Mouse (Mus musculus) adrenal gland, adult 18-20 months (tissue): Measurements from ENCODE around the gene Klc2. TPM values are rescaled to one million over a fixed set of nuclear protein-coding genes. Genes with fewer than 3 reads are reported as not detected.

ENCODE experiments used
- DNase-seq, 2 experiments: peaks; one replicate each; pipeline ENCODE4 v3.0.0; 2021 to 2022; ENCODE audit warnings: low spot score in 2 of 2
- total RNA-seq, 2 experiments: library from RNA; stranded (reverse); gene quantifications; 1 replicate in 1 of 2; 2 replicates in 1 of 2; pipeline ENCODE4 v1.2.3; 2021

Gene Klc2
- total RNA-seq, 2 experiments from 2014 or later = 49.2 to 49.8 TPM

DNA sequence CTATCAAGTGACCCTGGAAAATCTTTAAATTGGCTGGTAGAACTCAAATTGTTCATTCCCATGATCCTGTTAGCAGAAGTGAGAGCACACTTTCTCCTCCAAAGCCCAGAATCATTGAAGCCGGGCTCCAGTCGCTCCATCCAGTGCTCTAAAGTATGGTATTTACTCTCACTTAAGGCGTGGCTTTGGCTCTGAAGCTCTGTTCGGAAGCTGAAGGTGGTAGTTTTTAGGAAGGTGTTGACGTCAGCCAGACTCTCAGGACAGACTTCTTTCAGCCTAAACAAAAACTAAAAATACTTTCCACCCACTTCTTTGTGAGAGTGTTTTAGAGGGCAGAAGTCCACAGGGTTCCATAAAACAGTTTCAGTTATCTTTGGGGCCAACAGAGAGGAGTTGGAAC lies 44.8 kb downstream of the Klc2 start:
- DNase-seq = no peak

DNA sequence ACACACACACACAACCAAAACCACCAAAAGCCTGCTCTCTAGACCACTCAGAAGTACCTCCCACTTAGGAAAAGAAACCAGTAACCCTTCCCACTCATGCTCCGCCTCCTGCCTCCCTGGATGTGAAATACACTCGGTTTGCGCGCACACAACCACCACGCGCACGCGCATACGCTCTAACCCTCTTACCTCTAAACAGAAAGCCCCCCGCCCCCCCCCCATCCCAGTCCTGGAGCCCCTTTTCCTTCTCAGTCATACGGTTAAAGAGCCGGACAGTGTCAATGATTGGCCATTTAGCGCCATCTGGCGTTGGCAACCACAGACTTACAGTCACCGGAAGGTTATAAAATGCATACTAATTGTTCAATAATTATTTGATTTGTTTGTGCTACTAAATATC lies 45.3 kb downstream of the Klc2 start:
- peak; percentile 42 to 69 for DNase-seq

DNA sequence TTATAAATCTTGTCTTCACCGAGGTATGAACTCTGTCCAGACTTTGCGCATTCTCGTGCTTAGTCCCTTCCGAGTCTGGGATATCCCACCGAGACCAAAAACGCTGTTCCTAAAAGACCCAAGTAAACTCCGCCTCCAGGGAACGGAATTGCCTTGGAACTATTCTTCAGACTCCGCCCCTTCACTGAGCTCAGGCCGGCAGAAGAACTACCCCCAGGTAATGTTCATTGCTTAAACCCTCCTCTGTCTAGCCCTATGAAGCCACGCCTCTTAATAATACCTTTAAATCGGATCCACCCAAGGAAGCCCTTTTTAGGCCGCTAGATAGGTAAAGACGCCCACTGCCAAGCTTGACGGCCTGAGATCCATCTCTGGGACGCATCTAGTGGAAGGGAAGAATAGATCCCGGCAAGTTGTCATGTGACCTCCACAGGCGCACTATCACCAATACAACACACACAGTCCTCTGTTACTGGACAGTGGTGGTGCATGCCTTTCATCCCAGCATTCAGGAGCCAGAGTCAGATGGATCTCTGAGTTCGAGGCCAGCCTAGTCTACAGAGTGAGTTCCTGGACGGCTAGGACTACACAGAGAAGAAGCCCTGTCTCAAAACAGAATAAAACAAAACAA lies 45.9 kb downstream of the Klc2 start:
- DNase-seq = no peak

GRCm38 (mm10) chr19:5071545-5072369 lies 46.6 kb downstream of the Klc2 start:
- peak; percentile 72 to 75 for DNase-seq

- no peak for DNase-seq
Observed at GRCm38 (mm10) chr19:5071077-5071476, 47.3 kb downstream of the Klc2 start.

DNA sequence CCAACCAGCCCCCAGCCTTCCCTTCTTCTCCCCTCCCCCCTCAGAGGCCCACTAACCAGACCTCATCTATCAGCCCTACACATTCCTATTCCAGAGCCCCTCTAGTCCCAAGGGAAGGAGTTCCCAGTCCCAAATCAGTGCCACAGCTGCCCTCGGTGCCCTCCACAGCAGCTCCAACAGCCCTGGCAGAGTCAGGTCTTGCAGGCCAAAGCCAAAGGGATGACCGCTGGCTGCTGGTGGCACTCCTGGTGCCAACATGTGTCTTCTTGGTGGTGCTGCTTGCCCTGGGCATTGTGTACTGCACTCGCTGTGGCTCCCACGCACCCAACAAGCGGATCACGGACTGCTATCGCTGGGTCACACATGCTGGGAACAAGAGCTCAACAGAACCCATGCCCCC lies 48.4 kb downstream of the Klc2 start:
- DNase-seq = no peak

GRCm38 (mm10) chr19:5069486-5069885 lies 48.9 kb downstream of the Klc2 start:
- no peak for DNase-seq

GRCm38 (mm10) chr19:5068570-5069234 lies 49.7 kb downstream of the Klc2 start:
- no peak for DNase-seq

DNA sequence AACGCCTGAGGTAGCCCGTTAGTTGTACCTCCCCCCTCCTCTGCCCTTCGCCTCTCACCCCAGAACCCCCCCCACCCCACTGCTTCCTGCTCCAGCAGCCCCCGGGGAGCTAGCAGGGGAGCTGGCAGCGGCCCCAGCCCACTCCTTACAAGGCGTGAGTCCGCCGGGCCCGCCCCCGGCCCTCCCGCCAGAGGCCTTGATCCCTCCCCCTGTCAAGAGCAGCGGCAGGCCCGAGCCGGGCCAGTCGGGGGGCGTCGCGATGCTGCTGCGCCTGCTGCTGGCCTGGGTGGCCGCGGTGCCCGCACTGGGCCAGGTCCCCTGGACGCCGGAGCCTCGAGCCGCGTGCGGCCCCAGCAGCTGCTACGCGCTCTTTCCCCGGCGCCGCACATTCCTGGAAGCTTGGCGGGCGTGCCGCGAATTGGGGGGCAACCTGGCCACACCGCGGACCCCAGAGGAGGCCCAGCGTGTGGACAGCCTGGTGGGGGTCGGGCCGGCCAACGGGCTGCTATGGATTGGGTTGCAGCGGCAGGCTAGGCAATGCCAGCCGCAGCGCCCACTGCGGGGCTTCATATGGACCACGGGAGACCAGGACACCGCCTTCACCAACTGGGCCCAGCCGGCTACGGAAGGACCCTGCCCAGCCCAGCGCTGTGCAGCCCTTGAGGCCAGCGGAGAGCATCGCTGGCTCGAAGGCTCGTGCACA lies 50.3 kb downstream of the Klc2 start, which contains the start of gene Cd248:
Cd248 (plus strand) TSS at position 212 of the 703 bp plus-strand sequence.
- peak; percentile 28 to 56 for DNase-seq

GRCm38 (mm10) chr19:5067040-5067799 lies 51.1 kb downstream of the Klc2 start:
- no peak for DNase-seq

DNA sequence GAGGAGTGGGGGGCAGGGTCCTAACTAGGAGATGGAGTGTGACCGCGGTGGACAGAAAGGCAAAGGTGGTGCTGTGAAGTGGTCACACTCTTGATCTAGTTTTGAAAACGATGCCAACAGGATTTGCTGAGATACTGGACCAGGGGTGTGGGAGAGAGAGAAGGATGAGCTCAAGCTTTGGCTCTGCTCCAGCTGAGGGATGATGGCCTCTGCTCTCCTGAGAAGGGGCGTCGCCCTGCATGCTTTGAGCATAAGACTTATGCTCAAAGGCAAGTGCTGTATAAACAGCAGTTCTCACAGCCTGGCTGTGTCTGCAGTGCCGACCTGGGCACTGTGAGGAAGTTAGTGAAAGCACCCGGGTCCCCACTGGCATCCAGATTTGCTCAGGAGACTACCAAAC lies 53.3 kb downstream of the Klc2 start:
- no peak for DNase-seq

- no peak for DNase-seq
Observed at GRCm38 (mm10) chr19:5062446-5062845, 55.9 kb downstream of the Klc2 start.

- no peak for DNase-seq
Observed at GRCm38 (mm10) chr19:5062041-5062440, 56.3 kb downstream of the Klc2 start.

DNA sequence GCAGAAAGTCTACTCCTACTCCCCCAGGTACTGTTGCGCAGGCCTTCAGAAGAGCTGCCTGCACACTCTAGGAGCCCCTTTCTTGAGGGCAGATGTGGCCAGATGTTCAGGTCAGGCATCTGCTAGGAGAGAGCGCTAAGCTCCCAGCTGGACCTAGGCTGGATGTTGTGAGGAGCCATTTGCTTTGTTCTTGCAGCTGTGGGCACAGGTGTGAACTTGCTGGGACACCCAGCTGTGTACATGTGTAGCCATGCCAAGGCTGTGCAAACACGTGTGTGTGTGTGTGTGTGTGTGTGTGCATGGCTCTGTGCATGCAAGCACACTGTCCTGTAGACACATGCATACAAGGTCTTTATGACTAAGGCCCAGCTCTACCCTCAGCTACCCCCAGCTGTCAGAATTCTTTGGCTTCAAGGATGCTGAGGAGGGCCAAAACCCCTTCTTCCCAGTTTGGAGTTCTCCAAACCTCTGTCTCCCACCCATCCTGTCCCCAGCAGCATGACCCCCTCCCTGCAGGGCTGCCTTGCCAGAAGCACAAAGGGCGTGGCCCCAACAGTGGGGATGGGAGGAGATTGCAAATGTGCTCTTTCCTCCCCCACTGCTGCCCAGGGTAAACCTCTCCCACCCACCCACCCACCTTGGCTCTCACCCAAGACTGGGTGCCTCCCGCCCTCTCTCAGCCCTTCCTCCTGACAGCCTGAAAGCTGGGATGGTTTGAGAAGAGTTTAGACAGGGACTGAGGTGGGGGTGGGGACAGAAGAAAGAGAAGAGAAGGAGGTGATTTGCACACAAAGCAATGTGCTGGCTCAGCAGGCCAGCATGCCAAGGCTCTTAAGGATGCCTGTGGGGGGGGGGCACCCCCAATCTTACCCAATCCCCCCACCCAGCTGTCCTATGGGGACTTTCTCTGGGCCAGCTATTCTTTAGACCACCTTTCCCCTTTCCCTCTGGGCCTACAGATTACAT lies 57.7 kb downstream of the Klc2 start:
- no peak for DNase-seq

- DNase-seq = no peak
Observed at GRCm38 (mm10) chr19:5058801-5059771, 59.3 kb downstream of the Klc2 start.

GRCm38 (mm10) chr19:5057876-5058775 lies 60.2 kb downstream of the Klc2 start:
- no peak for DNase-seq
